Mouse (Mus musculus) limb, embryonic 14.5 days (tissue): ENCODE data around the gene Pltp. TPM values are rescaled to one million over a fixed set of nuclear protein-coding genes. Genes with fewer than 3 reads are reported as not detected.
"Not testable (repeated sequence)": the region's sequence is repeated elsewhere in the genome, so short reads cannot be mapped to it uniquely, and the experiment has no call there.

Experiments
- ATAC-seq: fragments of 200-750 bp; cut with Nextera tagmentation; 2 replicates; pipeline ENCODE4 v1.8.0; 2017; ENCODE audit warnings: low read depth, moderate number of reproducible peaks, moderate TSS enrichment; ENCODE audit not compliant: low FRiP score
- DNase-seq: peaks from one replicate; pipeline ENCODE4 v3.0.0-alpha.2; 2015; ENCODE audit warnings: low spot score
- H3K27ac ChIP-seq: fragments of 300-500 bp; sonication (generic); replicated peaks from 2 replicates; pipeline ENCODE4 v1.5.1; 2014; ENCODE audit warnings: low read depth, mild to moderate bottlenecking, low read length, moderate library complexity, mixed read lengths
- H3K27me3 ChIP-seq: fragments of 300-500 bp; sonication (generic); 2 replicates; pipeline ENCODE4 v1.6.1; 2014; ENCODE audit warnings: low read length, mixed read lengths; ENCODE audit not compliant: control insufficient read depth, insufficient read depth
- H3K36me3 ChIP-seq: fragments of 300-500 bp; sonication (generic); 2 replicates; pipeline ENCODE4 v1.6.1; 2014; ENCODE audit warnings: mild to moderate bottlenecking, low read length, moderate library complexity, mixed read lengths; ENCODE audit not compliant: control insufficient read depth, insufficient read depth
- H3K4me1 ChIP-seq: fragments of 300-500 bp; sonication (generic); 2 replicates; pipeline ENCODE4 v1.6.1; 2014; ENCODE audit warnings: antibody characterized with exemption, low read length, mixed read lengths; ENCODE audit not compliant: control insufficient read depth, insufficient read depth
- H3K4me2 ChIP-seq: fragments of 300-500 bp; sonication (generic); replicated peaks from 2 replicates; pipeline ENCODE4 v1.6.1; 2014; ENCODE audit warnings: low read depth, mild to moderate bottlenecking, low read length, moderate library complexity; ENCODE audit not compliant: severe bottlenecking
- H3K4me3 ChIP-seq: fragments of 300-500 bp; sonication (generic); replicated peaks from 2 replicates; pipeline ENCODE4 v1.5.1; 2014; ENCODE audit warnings: low read length
- H3K9ac ChIP-seq: fragments of 300-500 bp; sonication (generic); 2 replicates; pipeline ENCODE4 v1.6.1; 2014; ENCODE audit warnings: mild to moderate bottlenecking, low read depth, low read length, moderate library complexity; ENCODE audit not compliant: severe bottlenecking
- H3K9me3 ChIP-seq: fragments of 300-500 bp; sonication (generic); 2 replicates; pipeline ENCODE4 v1.6.1; 2016; ENCODE audit warnings: low read length; ENCODE audit not compliant: control insufficient read depth
- POLR2A ChIP-seq: fragments of 200-500 bp; IDR thresholded peaks from 2 replicates; pipeline ENCODE4 v1.8.0; 2012; ENCODE audit warnings: inconsistent platforms, mild to moderate bottlenecking, moderate library complexity, borderline replicate concordance; ENCODE audit not compliant: insufficient read depth, insufficient read length; ENCODE audit errors: extremely low read depth
- WGBS: fragments of 180-500 bp; shearing (Covaris S2); extraction: QIAGEN DNeasy Blood & Tissue Kit; methylation state at CpG from one replicate; pipeline ENCODE4 v1.1.7; 2014; 5-methylcytosine and 5-hydroxymethylcytosine counted together
- polyA plus RNA-seq, 2 experiments: library from polyadenylated mRNA; depleted of rRNA in 1 of 2; stranded (reverse) in 1 of 2; unstranded in 1 of 2; fragments of >200 nt; fragmentation: Nextera tagmentation in 1 of 2; extraction: Ambion mirVana in 1 of 2; gene quantifications; 2 replicates each; pipeline versions ENCODE4 v1.2.1 to v1.2.3; 2012 to 2014

Pltp gene
- polyA plus RNA-seq, 2 experiments: 45.5 to 56.2 TPM

DNA sequence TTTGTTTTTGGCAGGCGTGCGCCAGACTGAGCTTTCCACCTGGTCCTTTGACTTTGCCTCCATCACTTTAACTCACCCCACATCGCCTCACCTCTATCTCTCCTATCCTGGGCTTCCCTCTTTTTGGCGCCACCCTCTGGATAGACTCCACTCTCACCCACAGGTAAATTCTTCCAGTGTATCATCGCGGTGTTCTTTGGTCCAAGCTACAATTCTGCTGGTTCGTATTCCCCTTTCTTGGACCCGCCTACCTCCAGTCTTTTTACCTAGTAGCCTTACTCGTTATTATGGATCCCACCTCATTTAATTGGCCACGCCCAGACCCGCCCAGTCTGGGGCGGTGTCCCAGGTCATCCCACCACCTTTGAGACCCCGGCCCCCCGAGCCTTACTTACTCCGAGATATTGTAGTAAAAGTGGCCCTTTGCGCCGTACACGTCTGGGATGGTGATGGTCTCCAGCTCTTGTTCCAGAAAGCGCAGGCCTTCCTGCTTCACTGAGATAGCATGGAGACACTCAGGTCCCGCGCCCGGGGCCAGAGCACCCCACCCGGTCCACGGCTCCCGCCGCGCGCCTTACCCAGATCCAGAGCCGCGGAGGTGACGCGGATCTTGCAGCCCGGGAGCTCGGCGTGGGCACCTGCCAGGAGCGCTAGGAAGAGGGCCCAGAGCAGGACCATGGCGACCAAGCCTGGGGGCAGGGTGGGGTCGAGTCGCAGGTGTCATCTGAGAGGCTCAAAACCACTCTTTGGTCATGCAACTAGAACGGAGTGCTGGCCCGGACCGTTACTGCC is 1.0 kb downstream of the Pltp start:
- H3K36me3 ChIP-seq: no peaks in the 10 kb centered on the region
- no peak for TF ChIP-seq POLR2A
- peak overlapping the region; percentile 52 for H3K4me3 ChIP-seq
- no peak for DNase-seq
- peak overlapping the region; percentile 97 for H3K4me2 ChIP-seq
- no peak overlapping the region for H3K27ac ChIP-seq
- peaks cover 41% of the 10 kb centered on the region for H3K27me3 ChIP-seq
- peak overlapping the region; percentile 34; the same call in 1 of the 2 replicates for H3K9ac ChIP-seq
- peak; percentile 30 for ATAC-seq
- no peaks in the 10 kb centered on the region for H3K9me3 ChIP-seq
- peaks cover 10% of the 10 kb centered on the region; the same call in 1 of the 2 replicates for H3K4me1 ChIP-seq
- WGBS: 1% methylated on average over 42 of the region's 42 CpGs

DNA sequence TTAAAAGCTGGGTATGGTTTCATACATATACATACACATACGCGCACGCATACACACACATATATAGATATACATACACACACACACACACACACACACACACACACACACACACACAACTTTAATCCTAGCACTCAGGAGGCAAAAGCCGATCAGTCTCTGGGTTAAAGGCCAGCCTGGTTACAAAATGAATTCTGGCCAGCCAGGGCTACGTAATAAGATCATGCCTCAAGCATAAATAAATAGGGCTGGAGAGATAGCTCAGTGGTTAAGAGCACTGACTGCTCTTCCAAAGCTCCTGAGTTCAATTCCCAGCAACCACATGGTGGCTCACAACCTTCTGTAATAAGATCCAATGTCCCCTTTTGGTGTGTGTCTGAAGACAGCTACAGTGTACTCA is 1.9 kb downstream of the Pltp start:
- H3K27me3 ChIP-seq: peaks cover 41% of the 10 kb centered on the region
- H3K9me3 ChIP-seq, H3K27ac ChIP-seq, H3K36me3 ChIP-seq, ATAC-seq, DNase-seq, H3K4me2 ChIP-seq, H3K4me3 ChIP-seq, H3K9ac ChIP-seq: not testable (repeated sequence)
- peaks cover 10% of the 10 kb centered on the region; the same call in 1 of the 2 replicates for H3K4me1 ChIP-seq
- WGBS: 86% methylated on average over 5 of the region's 5 CpGs

DNA sequence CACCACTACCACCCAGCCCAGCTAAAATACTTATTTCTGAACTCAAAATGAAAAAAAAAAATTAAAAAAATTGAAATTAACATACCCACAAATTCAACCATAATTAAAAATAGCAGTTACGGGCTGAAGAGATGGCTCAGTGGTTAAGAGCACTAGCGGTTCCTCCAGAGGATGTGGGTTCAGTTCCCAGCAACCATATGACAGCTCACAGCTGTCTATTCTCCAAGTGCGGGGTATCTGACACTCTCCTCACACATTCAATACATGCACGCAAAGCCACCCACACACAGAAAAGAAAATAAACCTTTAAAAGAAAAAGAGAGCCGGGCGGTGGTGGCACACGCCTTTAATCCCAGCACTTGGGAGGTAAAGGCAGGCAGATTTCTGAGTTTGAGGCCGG is 7.5 kb downstream of the Pltp start:
- Histone ChIP-seq H3K4me2 (no peak overlapping the region), H3K4me3 (no peak overlapping the region), H3K36me3 (no peaks in the 10 kb centered on the region), H3K4me1 (no peaks in the 10 kb centered on the region), H3K27ac (no peak overlapping the region), H3K9me3 (no peaks in the 10 kb centered on the region), H3K9ac (no peak overlapping the region), H3K27me3 (peaks cover 4% of the 10 kb centered on the region)
- TF ChIP-seq POLR2A: no peak
- DNase-seq (no peak), ATAC-seq (no peak)
- WGBS: 85% methylated on average over 8 of the region's 8 CpGs

DNA sequence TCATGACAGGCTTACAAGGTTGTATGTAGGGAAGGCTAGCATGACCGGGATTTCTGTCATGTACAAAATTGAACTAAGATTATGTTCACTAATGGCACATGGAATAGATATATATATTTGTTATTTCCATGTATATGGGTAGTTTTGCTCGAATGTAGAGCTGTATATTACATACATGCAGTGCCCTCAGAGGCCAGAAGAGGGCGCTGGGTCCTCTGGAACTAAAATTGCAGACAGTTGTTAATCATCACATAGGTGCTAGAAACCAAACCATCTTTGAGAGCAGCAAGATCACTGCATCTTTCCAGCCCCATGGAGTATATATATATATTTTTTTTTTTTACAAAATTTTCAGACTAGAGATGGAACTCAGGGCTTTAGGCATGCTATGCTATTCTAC is 11.7 kb downstream of the Pltp start:
- TF ChIP-seq POLR2A: no peak
- H3K9me3 ChIP-seq: no peaks in the 10 kb centered on the region
- H3K4me2 ChIP-seq: no peak overlapping the region
- 51% methylated on average over 3 of the region's 3 CpGs for WGBS
- no peaks in the 10 kb centered on the region for H3K36me3 ChIP-seq
- no peak for ATAC-seq
- H3K4me3 ChIP-seq: no peak overlapping the region
- DNase-seq: no peak
- H3K9ac ChIP-seq: no peak overlapping the region
- H3K4me1 ChIP-seq: no peaks in the 10 kb centered on the region
- H3K27me3 ChIP-seq: no peaks in the 10 kb centered on the region
- no peak overlapping the region for H3K27ac ChIP-seq

DNA sequence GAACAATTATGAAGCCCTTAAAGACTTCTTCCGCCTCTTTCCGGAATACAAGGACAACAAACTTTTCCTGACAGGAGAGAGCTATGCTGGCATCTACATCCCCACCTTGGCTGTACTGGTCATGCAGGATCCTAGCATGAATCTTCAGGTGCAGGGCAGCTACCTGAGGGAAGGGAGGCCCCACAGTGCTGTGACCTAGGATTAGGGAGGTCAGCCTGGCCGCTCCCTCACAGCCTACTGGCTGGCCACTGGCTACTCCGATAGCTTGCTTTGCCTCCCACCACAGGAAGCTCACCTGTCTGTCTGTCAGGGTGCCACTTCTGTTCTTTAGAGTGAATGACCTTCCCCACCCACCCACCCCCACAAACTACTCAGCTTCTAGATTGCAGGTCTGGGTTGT is 22.3 kb downstream of the Pltp start:
- Histone ChIP-seq H3K36me3 (peaks cover 32% of the 10 kb centered on the region), H3K4me2 (no peak overlapping the region), H3K9ac (no peak overlapping the region), H3K4me3 (no peak overlapping the region), H3K4me1 (peaks cover 12% of the 10 kb centered on the region), H3K27me3 (no peaks in the 10 kb centered on the region), H3K27ac (no peak overlapping the region), H3K9me3 (no peaks in the 10 kb centered on the region)
- 98% methylated on average over 4 of the region's 4 CpGs for WGBS
- ATAC-seq: no peak
- TF ChIP-seq POLR2A: no peak
- DNase-seq: no peak
